Mouse (Mus musculus) right cerebral cortex, postnatal 4 days (tissue): ENCODE results near the gene Tas2r144.

Source experiments
- DNase-seq: peaks from one replicate; pipeline ENCODE4 v3.0.0-alpha.2; 2022

Tas2r144 gene

DNA sequence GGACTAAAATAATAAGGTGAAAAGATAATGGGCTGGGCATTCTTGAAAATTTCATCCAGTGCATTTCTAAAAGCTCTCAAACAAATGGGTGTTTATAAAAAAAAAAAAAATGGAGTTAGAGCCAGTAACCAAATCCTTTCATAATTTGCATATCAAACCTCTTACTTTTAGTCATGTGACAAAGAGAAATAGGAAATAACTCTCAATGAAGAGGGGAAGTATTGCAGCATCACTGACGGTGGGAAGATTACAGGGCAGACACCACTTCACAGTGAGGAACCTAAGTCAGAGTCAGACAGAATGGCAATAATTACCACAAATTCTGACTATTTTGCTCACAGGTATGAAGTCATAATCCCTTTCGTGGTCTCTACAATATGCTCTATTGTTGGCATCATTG, at the start of gene Tas2r144:
Gene Tas2r144 (plus strand): TSS at position 301 of the 400 bp plus-strand sequence.
- DNase-seq: no peak

DNA sequence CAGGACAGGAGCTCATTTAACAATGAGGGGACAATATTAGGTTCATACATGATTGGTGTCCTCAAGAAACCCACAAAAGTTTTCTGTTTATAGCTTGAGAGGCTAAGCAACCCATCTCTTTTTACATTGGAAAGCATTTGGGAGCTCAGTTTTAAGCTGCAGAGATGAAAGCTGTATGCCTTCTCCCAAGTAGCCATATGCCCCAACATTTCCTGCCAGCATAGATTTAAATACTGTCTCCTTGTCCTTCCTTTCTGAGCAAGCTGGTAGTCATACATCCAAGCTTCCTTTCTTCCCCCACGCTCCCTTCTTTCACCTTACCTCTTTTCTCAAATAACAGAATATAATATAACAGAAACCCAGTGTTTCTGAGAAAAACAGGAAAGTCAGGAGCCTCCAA, 32.7 kb upstream of the Tas2r144 start:
- DNase-seq: no peak

DNA sequence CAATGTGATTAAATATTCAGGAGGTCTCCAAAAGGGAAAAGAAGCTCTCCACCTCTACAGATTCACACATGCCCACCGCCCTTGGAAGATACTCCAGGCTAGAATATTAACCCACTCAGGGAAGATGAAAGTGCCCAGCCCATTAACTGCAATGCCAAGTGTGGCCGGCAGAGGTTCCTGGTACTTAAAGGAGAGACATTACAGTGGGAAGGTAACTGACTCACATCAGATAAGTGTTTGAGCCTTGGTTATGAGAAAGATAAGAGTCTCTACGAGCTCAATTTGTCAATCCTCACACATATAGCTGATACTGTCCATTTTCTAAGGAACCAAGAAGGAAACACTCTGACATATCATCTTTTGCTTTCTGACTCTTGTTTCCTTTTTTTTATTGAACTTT, 28.9 kb upstream of the Tas2r144 start:
- no peak for DNase-seq

GRCm38 (mm10) chr6:42197710-42198109, 17.4 kb upstream of the Tas2r144 start:
- no peak for DNase-seq

DNA sequence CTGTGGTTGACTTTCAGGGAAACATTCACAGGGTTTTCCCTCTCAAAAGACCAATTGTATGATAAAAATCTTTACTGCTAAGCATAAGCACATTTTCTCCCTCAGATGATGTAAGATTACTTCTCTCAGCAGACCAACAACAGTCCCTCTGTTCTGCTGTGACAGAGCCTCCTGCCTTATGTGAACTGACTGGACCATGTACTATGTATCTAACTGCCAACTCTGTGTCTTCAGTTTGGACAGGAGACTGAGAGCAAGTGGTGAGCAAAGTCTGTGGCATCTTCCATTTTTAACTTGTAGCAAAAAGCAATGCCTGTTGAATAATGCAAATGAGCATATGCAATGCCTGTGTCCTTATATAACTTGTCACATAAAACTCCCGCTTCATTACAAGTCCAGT, 15.6 kb upstream of the Tas2r144 start:
- DNase-seq: no peak

- no peak for DNase-seq
Observed at GRCm38 (mm10) chr6:42222286-42222685, 7.2 kb downstream of the Tas2r144 start.

GRCm38 (mm10) chr6:42225046-42225445, 9.9 kb downstream of the Tas2r144 start:
- DNase-seq: no peak

DNA sequence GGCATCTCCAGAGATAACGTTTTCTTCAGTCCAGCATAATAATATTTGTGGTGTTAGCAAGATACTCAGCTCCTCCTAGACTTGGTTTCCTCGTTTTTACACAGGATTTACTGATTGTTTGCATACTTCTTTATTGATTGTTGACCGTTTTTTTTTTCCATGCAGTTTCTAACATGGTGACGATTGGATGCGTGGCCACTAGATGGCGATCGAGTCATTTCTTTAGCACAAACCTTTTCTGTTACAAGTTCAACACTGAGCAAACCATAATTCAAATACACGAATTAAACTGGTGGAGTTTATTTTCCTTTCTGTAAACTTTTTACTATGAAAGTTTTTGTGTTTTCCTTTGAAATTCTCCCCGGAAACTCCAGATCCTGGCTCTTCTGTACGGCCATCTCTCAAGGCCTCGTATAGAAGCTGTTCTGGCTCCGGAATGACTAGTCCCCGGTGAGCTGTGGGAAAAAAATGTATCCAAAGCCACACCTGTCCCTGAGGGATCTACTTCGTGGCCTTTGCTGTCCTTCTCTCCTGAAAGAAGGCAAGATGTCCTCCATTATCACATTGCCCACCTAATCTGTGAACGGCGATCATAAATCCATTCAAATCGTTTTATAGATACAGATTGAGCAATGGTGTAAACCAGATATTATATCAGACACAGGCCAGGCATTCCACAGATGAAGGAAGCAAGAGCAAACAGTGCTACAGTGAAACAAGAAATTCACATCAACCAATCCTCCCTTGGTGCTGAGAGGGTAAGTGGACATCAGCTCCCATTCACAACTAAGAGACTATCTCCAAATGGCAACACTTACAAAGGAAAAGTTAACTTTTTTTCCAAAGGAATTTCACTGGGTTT, 12.3 kb downstream of the Tas2r144 start:
- DNase-seq: peak; percentile 80

- DNase-seq: no peak
Observed at GRCm38 (mm10) chr6:42229610-42230009, 14.5 kb downstream of the Tas2r144 start.

DNA sequence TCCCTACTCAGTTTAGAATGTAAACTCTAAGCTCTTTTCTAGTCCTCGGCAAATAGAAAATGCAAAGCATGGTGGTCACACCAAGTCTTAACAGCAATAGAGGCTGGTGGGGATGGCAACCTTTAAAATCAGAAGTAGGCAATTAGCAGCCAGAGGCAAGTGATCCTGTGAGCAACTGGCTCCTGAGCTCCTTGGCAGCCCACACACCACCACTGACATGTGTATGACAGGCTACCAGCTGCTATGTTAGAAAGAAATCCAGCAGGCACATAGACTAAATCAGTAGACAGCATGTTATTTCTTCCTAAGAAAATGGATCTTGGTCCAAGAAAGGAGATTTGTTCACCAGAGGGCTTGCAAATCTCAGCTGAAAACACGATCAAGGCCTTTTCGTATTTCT, 16.1 kb downstream of the Tas2r144 start:
- DNase-seq: no peak

DNA sequence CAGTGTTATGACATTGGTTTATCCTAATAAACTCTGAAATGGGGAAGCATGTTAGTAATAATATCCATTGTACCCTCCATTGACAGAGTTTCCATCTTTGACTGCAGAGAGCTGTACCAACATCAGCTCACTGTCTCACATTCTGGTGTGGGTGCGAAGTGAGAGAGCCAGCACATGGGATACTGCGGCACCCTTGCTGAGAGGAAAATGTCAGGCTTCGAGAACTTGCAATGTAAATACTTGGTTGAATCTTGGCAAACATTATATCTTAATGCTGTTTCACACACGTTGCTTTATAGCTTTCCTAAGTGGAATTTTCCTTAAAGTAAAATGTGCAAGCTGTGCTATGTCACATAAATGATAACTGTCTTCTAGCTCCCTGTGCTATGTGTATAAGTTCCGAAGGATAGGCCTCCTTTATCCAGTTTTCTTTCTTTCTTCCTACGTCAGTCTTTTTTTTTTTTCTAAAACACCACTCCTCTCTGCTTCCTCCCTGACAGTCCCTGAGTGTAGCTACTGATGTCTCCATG, 22.2 kb downstream of the Tas2r144 start:
- no peak for DNase-seq

DNA sequence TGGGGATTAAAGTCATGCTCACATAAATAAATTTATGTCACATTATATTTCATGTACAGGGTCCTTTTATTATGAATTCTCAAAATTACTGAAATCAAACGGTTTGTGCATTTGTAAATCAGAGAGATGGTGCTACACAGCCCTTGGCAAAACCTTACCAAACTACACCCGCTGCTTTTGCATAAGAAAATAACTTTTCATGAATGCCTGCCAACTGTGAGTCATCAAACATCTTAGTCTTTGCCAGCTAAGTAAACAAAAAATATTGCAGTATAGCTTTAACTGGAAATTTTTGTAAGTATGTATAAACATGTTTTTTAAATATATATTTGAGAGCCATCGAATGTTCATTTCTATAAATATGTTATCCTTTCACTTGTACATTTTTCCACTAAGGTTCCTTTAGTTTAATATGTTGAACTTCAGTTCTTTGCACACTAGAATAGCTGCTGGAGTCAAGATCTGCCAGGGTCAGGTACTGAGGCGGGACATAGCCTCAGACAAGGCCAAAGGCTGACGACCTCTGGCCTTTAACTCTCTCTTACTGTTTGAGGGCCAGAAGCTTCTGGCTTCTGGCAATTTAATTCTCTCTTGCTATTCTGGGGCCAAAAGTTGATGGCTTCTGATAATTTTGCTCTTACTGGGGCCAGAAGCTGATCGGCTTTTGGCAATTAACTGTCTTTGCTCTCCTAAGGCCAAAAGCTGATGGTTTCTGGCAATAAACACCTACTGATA, 26.4 kb downstream of the Tas2r144 start:
- DNase-seq: no peak

GRCm38 (mm10) chr6:42245711-42246353, 30.7 kb downstream of the Tas2r144 start, which contains the start of gene Gstk1:
Gene Gstk1, plus strand, starts transcription at chr6:42245935.
- peak; percentile 66 for DNase-seq

GRCm38 (mm10) chr6:42247173-42247572, 32.0 kb downstream of the Tas2r144 start:
- no peak for DNase-seq

- DNase-seq: no peak
Observed at GRCm38 (mm10) chr6:42247981-42248380, 32.9 kb downstream of the Tas2r144 start.

GRCm38 (mm10) chr6:42251791-42252190, 36.7 kb downstream of the Tas2r144 start:
- no peak for DNase-seq

DNA sequence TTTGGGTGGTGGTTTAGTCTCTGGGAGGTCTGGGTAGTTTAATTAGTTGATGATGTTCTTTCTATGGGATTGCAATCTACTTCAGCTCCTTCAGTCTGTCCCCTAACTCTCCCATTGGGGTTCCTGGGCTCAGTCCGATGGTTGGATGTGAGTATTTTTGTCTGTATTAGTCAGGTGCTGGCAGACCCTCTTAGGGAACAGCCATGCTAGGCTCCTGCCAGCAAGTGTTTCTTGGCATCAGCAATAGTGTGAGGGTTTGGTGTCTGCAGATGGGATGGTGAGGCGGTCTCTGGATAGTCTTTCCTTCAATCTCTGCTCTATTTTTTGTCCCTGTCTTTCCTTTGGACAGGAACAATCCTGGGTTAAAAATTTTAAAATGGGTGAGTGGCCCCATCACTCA, 38.0 kb downstream of the Tas2r144 start:
- no peak for DNase-seq

- DNase-seq: peak; percentile 44
Observed at GRCm38 (mm10) chr6:42257303-42257863, 42.3 kb downstream of the Tas2r144 start.

GRCm38 (mm10) chr6:42260430-42260829, 45.3 kb downstream of the Tas2r144 start:
- no peak for DNase-seq

GRCm38 (mm10) chr6:42261524-42262170, 46.5 kb downstream of the Tas2r144 start, which contains the start of gene Tmem139:
Gene Tmem139, plus strand, starts transcription at chr6:42261970.
- DNase-seq: no peak

DNA sequence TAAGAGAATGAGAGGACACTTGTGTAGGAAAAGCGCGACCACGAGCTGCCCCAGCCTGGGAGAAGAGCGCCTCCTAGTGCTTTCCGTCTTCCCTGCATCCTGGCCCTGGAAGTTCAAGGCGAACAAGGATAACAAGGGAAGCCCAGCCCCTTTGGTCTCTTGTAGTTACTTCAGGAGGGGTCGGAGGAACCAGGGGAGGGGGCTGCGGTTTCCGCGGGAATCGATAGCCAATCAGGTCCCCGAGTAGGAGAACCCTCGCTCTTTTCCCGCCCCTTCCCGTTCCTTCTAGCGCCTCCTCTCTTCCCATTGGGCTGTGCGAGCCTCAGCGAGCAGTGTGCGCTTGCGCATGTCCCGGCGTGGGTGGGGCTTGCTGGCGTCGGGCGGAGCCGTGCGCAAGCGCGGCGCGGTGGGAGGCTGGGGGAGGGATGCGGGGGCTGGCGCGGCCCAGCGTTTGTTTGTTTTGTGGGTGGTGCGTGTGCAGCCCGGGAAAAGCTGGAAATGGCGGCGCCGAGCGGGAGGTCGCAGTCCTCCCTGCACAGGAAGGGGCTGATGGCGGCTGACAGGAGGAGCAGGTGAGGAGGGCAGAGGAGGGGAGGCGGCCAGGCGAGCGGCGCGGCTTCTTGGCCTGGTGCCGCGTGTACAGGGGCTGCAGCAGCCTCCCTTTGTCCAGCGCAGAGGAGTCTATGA, 49.6 kb downstream of the Tas2r144 start, which contains the start of gene Casp2:
Gene Casp2 (plus strand): TSS at position 360 of the 687 bp plus-strand sequence.
- peak; percentile 98 for DNase-seq
